Mouse (Mus musculus): ENCODE measurements around the gene Dgkb.

DNA sequence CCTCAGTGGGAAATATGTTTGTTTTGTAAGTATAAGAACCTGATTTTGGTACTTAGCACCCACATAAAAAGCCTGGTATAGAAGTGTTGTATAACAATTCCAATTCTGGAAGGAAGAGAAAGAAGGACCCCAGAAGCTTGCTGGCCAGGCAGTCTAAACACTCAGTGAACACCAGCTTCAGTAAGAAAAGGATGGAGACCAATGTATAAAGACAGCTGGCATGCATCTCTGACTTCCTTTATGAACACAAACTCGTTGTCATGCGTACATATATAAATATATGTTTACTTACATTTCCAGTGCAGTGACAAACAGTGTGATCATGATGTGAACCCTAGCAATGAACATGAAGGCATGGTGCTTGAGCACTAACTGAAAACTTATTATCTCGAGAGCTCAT, 270.7 kb downstream of the Dgkb start:
- TF ChIP-seq POLR2A (IDR thresholded peaks at IDR 0.05; ENCODE audit: control insufficient read depth, low read depth, low read length) (no peak), CTCF (IDR thresholded peaks at IDR 0.05; ENCODE audit: control insufficient read depth, insufficient read depth, insufficient replicate concordance, low read depth, low read length) (no peak)

All from testis, adult 2 months (tissue).